Mouse (Mus musculus) lung, postnatal 14 days (tissue): ENCODE measurements around the gene Gm45234.

Source experiments
- DNase-seq: peaks from one replicate; pipeline ENCODE4 v3.0.0; 2021

The Gm45234 gene

GRCm38 (mm10) chr6:124765951-124766350, 10.1 kb upstream of the Gm45234 start:
- DNase-seq: no peak

GRCm38 (mm10) chr6:124759259-124759658, 3.4 kb upstream of the Gm45234 start:
- DNase-seq: peak; percentile 92

GRCm38 (mm10) chr6:124758849-124759232, 3.0 kb upstream of the Gm45234 start:
- no peak for DNase-seq

GRCm38 (mm10) chr6:124757909-124758848, 2.4 kb upstream of the Gm45234 start:
- peak; percentile 39 for DNase-seq

- DNase-seq: no peak
These were observed 1.6 kb upstream of the Gm45234 start for GRCm38 (mm10) chr6:124757351-124757880.

- DNase-seq: peak; percentile 85
These were observed 980 bp upstream of the Gm45234 start for GRCm38 (mm10) chr6:124756652-124757350.

GRCm38 (mm10) chr6:124755306-124755705, 515 bp downstream of the Gm45234 start:
- DNase-seq: no peak

GRCm38 (mm10) chr6:124753861-124754260, 2.0 kb downstream of the Gm45234 start:
- no peak for DNase-seq

GRCm38 (mm10) chr6:124750405-124750804, 5.4 kb downstream of the Gm45234 start:
- DNase-seq: no peak

- DNase-seq: no peak
These were observed 8.9 kb downstream of the Gm45234 start for GRCm38 (mm10) chr6:124746654-124747632.

- no peak for DNase-seq
These were observed 9.6 kb downstream of the Gm45234 start for GRCm38 (mm10) chr6:124746296-124746605.

- DNase-seq: peak; percentile 95
These were observed 10.1 kb downstream of the Gm45234 start for GRCm38 (mm10) chr6:124745490-124746295.

GRCm38 (mm10) chr6:124744755-124745321, 11.0 kb downstream of the Gm45234 start:
- DNase-seq: no peak

GRCm38 (mm10) chr6:124743647-124744046, 12.2 kb downstream of the Gm45234 start:
- no peak for DNase-seq

GRCm38 (mm10) chr6:124742839-124743514, 12.8 kb downstream of the Gm45234 start:
- DNase-seq: no peak

- DNase-seq: no peak
These were observed 14.0 kb downstream of the Gm45234 start for GRCm38 (mm10) chr6:124741842-124742241.

- DNase-seq: peak; percentile 82
These were observed 14.7 kb downstream of the Gm45234 start, which contains the start of gene Grcc10 for GRCm38 (mm10) chr6:124740888-124741761. Gene Grcc10 (minus strand): TSS chr6:124741374.

- peak; percentile 49 for DNase-seq
These were observed 15.5 kb downstream of the Gm45234 start for GRCm38 (mm10) chr6:124740211-124740887.

GRCm38 (mm10) chr6:124739231-124739796, 16.5 kb downstream of the Gm45234 start:
- no peak for DNase-seq
